Mouse (Mus musculus) liver (tissue): ENCODE measurements at regions not wholly inside any gene's neighbourhood (a gene's known extent, or its start where the extent isn't known, plus 50 kb on each side); places are given as distances from the start of the nearest gene placed in this dataset.

ENCODE experiments used
- DNase-seq: peaks from one replicate; pipeline ENCODE4 v3.0.0-alpha.2; 2020; ENCODE audit warnings: mixed read lengths

DNA sequence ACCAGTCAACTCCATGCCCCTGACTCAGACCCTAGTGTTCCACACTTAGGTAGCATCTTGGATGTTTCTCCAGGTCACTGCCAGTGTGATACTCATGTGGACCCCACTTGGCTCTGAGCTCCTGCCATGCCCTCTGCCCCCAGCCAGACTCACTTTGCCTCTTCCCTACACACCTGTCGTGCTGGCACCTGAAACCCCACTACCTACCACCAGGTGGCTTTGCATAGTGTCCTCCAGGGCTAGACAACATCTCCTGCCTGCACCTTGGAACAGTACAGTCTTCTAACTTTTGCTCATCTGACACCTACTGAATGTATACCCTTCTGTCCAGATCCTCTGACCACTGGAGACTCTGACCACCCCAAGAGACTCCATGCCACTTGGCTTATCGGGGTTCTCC lies 80.6 kb downstream of the Fam53a start:
- DNase-seq, result no peak

DNA sequence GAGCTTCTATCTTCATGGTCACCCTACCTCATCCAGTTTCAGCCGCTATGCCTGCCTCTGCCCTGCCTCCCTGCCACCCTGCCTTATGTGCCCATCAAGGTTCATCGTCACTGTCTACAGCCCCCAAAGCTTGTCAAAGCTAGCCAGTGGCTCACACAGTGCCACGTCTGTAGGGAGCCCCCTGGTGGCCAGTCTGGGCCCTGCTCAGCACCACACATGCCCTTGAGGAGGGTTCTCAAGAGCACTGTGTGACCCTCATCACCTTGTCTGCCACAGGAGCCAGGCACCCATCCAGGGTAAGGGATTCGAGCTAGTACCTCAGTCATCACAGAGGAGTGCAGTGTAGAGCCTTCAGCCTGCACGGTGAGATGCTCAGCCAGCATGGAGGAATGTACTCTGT lies 86.1 kb downstream of the Fam53a start:
- peak; percentile 72 for DNase-seq

DNA sequence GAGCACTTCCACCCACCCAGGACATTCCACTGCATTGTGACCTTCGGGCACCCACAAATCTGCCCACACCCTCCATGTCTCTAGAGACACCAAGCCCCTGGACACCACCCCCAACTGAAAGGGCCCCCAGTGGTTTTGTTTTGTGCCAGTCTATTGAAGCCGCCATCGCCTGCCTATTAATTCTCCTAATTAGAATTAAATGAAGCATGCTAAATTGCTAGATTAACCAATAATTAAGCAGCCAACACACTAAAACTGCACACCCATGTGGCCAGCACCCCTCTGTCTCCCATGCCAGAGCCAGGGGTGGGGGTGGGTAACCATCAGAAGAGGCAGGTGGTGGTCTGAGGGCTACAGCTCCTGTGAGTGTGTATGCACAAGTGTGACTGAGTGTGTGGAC lies 86.8 kb downstream of the Fam53a start:
- DNase-seq, result no peak

GRCm38 (mm10) chr5:33542000-33542554 lies 87.4 kb downstream of the Fam53a start:
- no peak for DNase-seq

DNA sequence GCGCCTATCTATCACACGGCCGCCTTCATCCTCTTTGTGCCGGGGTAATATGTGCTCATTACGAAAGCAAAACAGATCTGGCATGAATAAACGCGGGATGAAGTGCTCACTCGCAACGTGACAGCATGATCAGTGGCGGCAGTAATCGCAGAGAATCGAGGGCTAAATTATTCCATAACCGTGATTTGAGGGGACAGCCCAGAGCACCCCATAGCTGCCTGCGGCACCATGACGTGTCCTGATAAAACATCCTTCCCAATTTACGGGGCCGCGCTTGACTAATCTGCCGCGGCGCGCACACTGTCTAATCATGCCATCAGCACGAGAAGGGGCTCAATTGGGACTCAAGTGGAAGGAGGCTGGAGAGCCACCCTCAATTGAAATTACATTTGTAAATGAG lies 89.2 kb downstream of the Fam53a start:
- no peak for DNase-seq

DNA sequence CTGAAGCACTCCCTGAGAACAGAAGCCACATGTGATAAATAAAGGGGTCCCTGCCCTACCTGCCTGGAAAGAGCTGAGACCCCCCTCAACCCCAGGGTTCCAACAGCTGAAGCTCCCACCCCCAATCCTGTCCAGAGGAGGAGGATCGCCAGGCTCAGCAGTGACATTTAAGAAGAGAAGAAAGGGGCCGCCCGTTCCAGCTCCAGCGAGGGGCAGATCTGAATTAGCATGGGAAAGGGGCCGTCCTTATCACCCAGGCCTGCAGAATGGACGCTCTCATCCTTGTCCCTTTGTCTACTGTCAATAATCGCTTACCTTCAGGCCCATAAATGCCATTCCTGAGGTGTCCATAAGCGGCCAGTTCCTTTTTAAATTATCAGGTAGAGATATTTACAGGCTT lies 92.0 kb downstream of the Fam53a start:
- no peak for DNase-seq

DNA sequence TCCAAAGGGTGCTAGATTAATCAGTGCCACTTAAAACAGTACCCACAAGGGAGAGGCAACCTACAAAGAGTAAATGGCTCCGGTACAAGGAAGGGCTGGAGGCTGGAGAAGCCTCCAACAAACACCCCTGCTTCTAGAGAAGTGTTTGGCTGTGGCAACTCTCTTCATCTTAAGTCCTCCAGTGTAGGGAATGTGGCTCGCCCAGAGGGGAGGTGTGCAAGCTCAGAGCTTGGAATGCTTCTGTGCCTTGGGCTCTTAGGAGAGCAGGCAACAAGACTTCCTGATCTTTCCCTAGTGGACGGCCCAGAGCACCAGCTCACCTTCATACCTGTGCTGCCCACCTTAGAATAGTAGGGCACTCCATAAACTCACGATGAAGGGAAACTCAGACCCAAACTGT lies 92.4 kb downstream of the Fam53a start:
- no peak for DNase-seq

GRCm38 (mm10) chr5:33536261-33536660 lies 93.2 kb downstream of the Fam53a start:
- no peak for DNase-seq

GRCm38 (mm10) chr5:33535145-33536010 lies 94.1 kb downstream of the Fam53a start:
- DNase-seq, result no peak

DNA sequence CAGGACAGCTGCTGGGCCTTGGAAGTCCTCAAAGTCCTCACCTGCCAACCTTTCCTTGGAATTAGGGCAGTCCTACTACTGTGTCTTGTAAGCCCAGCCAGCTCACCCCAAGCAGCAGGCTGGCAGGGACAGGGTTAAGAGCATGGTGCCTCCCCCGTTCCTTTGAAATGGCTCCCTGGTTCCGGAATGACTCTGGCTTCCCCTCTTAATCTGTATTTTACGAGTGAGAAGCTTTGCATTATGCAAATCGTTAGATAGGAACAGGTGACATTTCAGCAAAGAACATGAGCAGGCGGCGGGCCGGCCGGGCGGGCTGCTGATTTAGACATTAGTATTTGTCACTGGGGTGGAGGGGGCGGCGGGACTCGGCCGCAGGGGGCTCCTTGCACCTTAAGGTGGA lies 95.1 kb downstream of the Fam53a start:
- DNase-seq, result no peak

DNA sequence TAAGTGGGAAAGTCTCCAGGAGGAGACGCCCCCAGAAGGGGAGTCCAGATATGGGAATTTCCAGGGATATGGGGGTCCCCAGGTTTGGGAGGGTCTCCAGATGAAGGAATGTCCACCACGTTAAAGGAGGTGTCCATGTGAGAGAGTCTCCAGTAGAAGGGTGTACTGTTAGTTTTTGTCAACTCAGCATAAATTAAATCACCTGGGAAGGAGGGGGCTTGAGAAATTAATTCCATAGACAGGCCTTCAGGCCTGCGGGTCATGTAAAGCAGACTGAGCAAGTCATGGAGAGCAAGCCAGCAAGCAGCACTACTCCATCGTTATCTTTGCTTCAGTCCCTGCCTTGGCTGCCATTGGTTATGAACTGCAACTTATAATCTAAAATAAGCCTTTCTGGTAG lies 96.2 kb downstream of the Fam53a start:
- no peak for DNase-seq

GRCm38 (mm10) chr5:33531263-33531662 lies 97.5 kb upstream of the Nkx1-1 start:
- DNase-seq, result no peak

- peak; percentile 10 for DNase-seq
Observed at GRCm38 (mm10) chr5:33529771-33530170, 96.0 kb upstream of the Nkx1-1 start.

DNA sequence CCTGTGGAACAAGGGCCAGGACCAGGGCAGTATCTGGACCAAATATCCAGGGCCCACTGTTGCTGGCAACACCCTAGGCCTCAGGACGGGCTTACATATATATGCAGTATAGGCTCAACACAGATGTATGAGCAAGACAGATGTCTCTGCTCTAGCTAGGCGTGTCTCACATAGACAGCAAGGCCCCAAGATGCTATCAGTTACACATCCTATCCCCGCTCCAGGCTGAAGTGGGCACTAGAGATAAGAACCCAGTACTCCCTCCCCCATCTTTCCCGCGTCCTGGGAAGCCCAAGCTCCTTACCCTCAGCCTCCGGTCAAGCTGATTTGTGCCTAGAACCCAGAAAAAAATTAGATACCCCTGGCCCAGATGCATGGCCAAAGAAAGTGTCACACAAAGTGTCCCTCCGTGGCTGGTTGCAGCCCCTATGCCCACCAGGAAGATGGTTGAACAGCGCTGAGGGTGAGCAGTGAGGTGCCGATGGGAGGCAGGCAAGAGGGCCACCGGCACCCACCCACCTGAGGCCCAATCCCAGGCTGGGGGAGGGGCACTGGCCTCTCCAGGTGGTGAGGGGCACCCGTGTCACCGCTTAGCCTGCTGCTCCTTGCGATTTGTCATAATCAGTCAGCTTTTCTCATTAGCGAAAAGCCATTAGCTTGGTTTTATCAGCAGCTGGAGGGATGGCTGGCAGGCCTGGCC lies 95.3 kb upstream of the Nkx1-1 start:
- DNase-seq, result peak; percentile 60

DNA sequence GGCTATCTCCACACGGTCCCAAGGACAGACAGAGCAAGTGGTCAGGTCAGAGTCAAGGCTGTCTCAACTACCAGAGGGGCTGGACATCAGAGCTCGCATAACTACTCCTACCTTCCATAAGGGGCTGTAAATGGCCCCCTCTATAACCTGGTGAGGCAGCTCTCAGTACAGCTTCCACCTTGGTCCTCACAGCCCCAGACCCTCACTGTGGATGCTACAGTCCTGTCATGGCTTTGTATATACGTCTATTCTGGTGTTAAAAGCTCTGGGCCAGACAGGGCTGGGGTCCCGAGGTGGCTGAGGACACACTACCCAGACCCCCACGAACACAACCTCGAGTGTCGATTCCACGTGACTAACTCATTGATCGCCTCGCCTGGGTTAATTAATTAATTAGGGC lies 94.0 kb upstream of the Nkx1-1 start:
- no peak for DNase-seq

- DNase-seq, result no peak
Observed at GRCm38 (mm10) chr5:33527316-33527715, 93.5 kb upstream of the Nkx1-1 start.

GRCm38 (mm10) chr5:33521951-33522742 lies 88.4 kb upstream of the Nkx1-1 start:
- no peak for DNase-seq

DNA sequence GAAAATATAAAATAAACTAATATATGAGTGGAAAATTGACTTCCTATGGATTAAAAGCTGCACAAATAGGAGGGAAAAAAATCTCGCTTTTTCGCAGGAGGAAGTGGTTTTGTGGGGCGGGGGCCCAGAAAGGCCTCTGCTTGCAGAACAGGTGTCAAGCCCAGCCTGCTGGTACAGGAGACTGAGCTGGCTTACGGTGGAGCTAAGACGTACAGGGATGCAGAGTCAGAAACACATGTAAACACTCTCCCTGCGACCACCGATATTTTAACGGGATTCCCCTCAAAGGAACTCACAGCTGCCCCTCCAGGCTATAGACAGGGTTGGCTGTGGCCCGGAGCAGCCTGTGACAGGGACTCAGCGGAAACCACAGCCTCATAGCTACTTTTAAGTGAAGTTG lies 87.1 kb upstream of the Nkx1-1 start:
- no peak for DNase-seq

DNA sequence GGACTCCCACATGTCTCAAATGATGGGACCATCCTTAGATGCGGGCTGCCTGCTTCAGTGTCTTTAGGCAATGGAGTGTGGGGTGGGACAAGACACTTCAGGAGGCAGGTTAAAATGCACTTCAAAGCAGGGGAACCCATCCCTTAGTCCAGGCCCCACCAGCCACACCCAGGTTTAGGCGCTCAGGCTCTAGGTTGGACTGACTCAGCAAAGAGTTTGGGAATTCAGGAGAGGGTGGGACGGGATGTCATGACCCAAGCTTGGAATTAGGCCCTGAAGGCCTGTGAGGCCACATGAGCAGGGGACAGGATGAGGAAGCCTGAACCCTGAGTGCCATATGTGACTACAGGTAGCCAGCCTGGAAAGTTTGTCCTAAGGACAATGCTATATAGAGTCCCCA lies 85.6 kb upstream of the Nkx1-1 start:
- no peak for DNase-seq

DNA sequence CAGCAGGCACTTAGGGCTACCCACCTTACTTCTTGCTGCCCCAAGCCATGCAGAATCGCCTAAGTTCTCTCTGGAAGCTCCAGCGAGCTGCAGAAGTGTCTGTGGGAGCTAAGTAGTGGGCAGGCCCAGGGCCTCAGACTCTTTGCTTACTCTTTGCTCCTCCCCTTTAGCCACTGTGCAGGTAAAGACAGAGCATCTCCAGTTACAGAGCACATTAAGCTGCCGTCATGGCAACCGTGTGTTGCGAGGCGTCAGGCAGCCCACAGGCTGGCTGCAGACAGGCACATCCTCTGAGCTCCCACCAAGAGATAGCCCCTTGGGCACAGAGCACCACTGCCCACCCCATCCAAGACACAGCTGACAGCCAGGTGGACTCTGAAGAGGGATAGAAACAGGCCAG lies 85.1 kb upstream of the Nkx1-1 start:
- no peak for DNase-seq

GRCm38 (mm10) chr5:33517625-33518024 lies 83.8 kb upstream of the Nkx1-1 start:
- no peak for DNase-seq

DNA sequence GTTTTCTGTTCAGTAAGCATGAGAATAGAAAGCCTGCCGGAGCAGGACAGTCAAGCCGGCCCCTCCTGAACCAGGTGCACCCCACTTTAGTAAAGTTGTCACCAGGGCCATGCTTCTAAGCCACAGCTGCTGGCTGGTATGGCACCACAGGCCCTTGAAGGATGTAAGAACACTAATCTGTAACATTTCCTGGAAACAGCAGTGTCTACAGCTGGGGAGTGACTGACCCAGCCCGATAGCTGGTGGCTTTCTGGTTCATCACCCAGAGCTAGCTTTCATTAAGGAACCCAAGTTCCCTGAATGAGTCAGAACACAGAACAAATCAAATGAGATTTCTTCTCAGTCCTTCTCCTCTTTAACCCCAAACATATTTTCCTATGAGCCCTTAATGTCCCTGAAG lies 82.4 kb upstream of the Nkx1-1 start:
- no peak for DNase-seq

DNA sequence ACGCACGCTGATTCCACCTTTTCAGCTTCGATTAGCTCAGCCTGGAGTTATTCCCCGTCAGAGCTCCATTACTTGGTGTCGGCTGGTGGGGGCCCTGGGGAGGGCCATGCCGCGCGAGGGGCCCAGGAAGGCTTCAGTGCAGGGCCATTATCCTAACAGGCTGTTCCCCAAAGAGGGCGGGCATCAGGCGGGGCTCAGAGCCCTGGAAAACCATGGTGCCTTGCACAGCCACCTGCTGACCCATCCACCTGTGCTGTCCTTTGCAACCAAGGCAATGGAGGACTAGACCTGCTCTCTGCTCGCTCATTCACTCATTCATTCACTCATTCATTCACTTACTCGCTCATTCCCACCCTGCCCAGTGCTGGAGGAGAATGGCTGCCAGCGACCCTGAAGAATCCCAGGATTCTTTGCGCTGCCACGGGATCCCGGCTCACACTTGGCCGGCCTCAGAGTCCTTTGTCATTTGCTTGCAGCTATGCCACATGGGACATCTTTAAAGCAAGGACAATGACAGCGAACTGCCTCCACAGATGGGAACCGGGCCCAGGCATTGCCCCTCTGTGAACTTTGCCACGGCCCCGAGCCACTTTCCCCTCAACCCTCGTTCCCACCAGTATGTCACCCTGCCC lies 78.6 kb upstream of the Nkx1-1 start:
- no peak for DNase-seq
